Mouse (Mus musculus) neural tube, embryonic 11.5 days (tissue): ENCODE measurements at regions not wholly inside any gene's neighbourhood (a gene's known extent, or its start where the extent isn't known, plus 50 kb on each side); places are given as distances from the start of the nearest gene placed in this dataset.
"Not testable (repeated sequence)": the region's sequence is repeated elsewhere in the genome, so short reads cannot be mapped to it uniquely, and the experiment has no call there.

ENCODE experiments used
- ATAC-seq: fragments of 200-750 bp; cut with Nextera tagmentation; 2 replicates; pipeline ENCODE4 v1.8.0; 2017; ENCODE audit warnings: moderate number of reproducible peaks, mild to moderate bottlenecking, moderate TSS enrichment, moderate library complexity; ENCODE audit not compliant: insufficient read depth, low FRiP score, low TSS enrichment
- DNase-seq: peaks from one replicate; pipeline ENCODE4 v3.0.0-alpha.2; 2015; ENCODE audit warnings: low spot score
- H3K27ac ChIP-seq: fragments of 300-500 bp; sonication (generic); 2 replicates; pipeline ENCODE4 v1.5.1; 2014; ENCODE audit warnings: low read depth, mild to moderate bottlenecking, low read length
- H3K27me3 ChIP-seq: fragments of 300-500 bp; sonication (generic); 2 replicates; pipeline ENCODE4 v1.6.1; 2014; ENCODE audit warnings: mild to moderate bottlenecking, low read length, mixed read lengths; ENCODE audit not compliant: control insufficient read depth, insufficient read depth
- H3K36me3 ChIP-seq: fragments of 300-500 bp; sonication (generic); 2 replicates; pipeline ENCODE4 v1.6.1; 2014; ENCODE audit warnings: mild to moderate bottlenecking, low read length, moderate library complexity, mixed read lengths; ENCODE audit not compliant: control insufficient read depth, insufficient read depth
- H3K4me1 ChIP-seq: fragments of 300-500 bp; sonication (generic); 2 replicates; pipeline ENCODE4 v1.6.1; 2014; ENCODE audit warnings: low read length, mixed read lengths; ENCODE audit not compliant: control insufficient read depth, insufficient read depth
- H3K4me2 ChIP-seq: fragments of 300-500 bp; sonication (generic); 2 replicates; pipeline ENCODE4 v1.6.1; 2014; ENCODE audit warnings: low read depth, mild to moderate bottlenecking, moderate library complexity
- H3K4me3 ChIP-seq: fragments of 300-500 bp; sonication (generic); 2 replicates; pipeline ENCODE4 v1.5.1; 2014; ENCODE audit warnings: low read depth, low read length
- H3K9ac ChIP-seq: fragments of 300-500 bp; sonication (generic); 2 replicates; pipeline ENCODE4 v1.6.1; 2014; ENCODE audit warnings: mild to moderate bottlenecking, low read length
- H3K9me3 ChIP-seq: fragments of 300-500 bp; sonication (generic); 2 replicates; pipeline ENCODE4 v1.6.1; 2016; ENCODE audit warnings: low read length; ENCODE audit not compliant: control insufficient read depth
- WGBS: fragments of 180-500 bp; shearing (Covaris S2); extraction: QIAGEN DNeasy Blood & Tissue Kit; methylation state at CpG from one replicate; pipeline ENCODE4 v1.1.7; 2014; 5-methylcytosine and 5-hydroxymethylcytosine counted together

GRCm38 (mm10) chr14:53654669-53655068 lies 599.2 kb downstream of the Dad1 start:
- H3K9ac ChIP-seq, ATAC-seq, H3K4me1 ChIP-seq, H3K36me3 ChIP-seq, H3K27me3 ChIP-seq, H3K4me2 ChIP-seq, H3K27ac ChIP-seq, H3K9me3 ChIP-seq, H3K4me3 ChIP-seq, DNase-seq: not testable (repeated sequence)
- 88% methylated on average over 3 of the region's 3 CpGs for WGBS

GRCm38 (mm10) chr14:53651061-53651460 lies 602.8 kb downstream of the Dad1 start:
- not testable (repeated sequence) for H3K4me1 ChIP-seq, H3K4me3 ChIP-seq, H3K9ac ChIP-seq, H3K27ac ChIP-seq, H3K9me3 ChIP-seq, DNase-seq, H3K27me3 ChIP-seq, ATAC-seq, H3K4me2 ChIP-seq, H3K36me3 ChIP-seq
- WGBS: 59% methylated on average over 4 of the region's 5 CpGs

GRCm38 (mm10) chr14:53649189-53649588 lies 604.7 kb downstream of the Dad1 start:
- not testable (repeated sequence) for H3K4me3 ChIP-seq, H3K27me3 ChIP-seq, H3K27ac ChIP-seq, H3K36me3 ChIP-seq, ATAC-seq, H3K9me3 ChIP-seq, H3K4me2 ChIP-seq, H3K4me1 ChIP-seq, DNase-seq, H3K9ac ChIP-seq
- 83% methylated on average over 1 of the region's 2 CpGs for WGBS

- H3K4me2 ChIP-seq, ATAC-seq, H3K36me3 ChIP-seq, DNase-seq, H3K9ac ChIP-seq, H3K4me3 ChIP-seq, H3K9me3 ChIP-seq, H3K27ac ChIP-seq, H3K4me1 ChIP-seq, H3K27me3 ChIP-seq: not testable (repeated sequence)
- 80% methylated on average over 1 of the region's 1 CpGs for WGBS
These were observed 613.5 kb downstream of the Dad1 start for GRCm38 (mm10) chr14:53640441-53640840.

- ATAC-seq, H3K9ac ChIP-seq, H3K36me3 ChIP-seq, H3K4me1 ChIP-seq, H3K4me3 ChIP-seq, H3K4me2 ChIP-seq, H3K27me3 ChIP-seq, H3K9me3 ChIP-seq, H3K27ac ChIP-seq: not testable (repeated sequence)
- WGBS: 80% methylated on average over 1 of the region's 1 CpGs
- peak; percentile 41 for DNase-seq
These were observed 616.2 kb downstream of the Dad1 start for GRCm38 (mm10) chr14:53637664-53638063.

GRCm38 (mm10) chr14:53635206-53635605 lies 618.7 kb downstream of the Dad1 start:
- WGBS: 70% methylated on average over 7 of the region's 7 CpGs
- not testable (repeated sequence) for H3K4me2 ChIP-seq, H3K4me3 ChIP-seq, ATAC-seq, DNase-seq, H3K27ac ChIP-seq, H3K9ac ChIP-seq, H3K27me3 ChIP-seq, H3K36me3 ChIP-seq, H3K4me1 ChIP-seq, H3K9me3 ChIP-seq

- H3K4me1 ChIP-seq, H3K36me3 ChIP-seq, H3K9me3 ChIP-seq, H3K27me3 ChIP-seq, H3K9ac ChIP-seq, H3K4me3 ChIP-seq, DNase-seq, H3K27ac ChIP-seq, H3K4me2 ChIP-seq, ATAC-seq: not testable (repeated sequence)
- WGBS: 65% methylated on average over 5 of the region's 5 CpGs
These were observed 619.5 kb downstream of the Dad1 start for GRCm38 (mm10) chr14:53634320-53634979.

- H3K9me3 ChIP-seq, H3K4me3 ChIP-seq, H3K9ac ChIP-seq, H3K4me2 ChIP-seq, H3K27ac ChIP-seq, H3K4me1 ChIP-seq, H3K27me3 ChIP-seq, H3K36me3 ChIP-seq, ATAC-seq, DNase-seq: not testable (repeated sequence)
- WGBS: 63% methylated on average over 1 of the region's 1 CpGs
These were observed 620.2 kb downstream of the Dad1 start for GRCm38 (mm10) chr14:53633743-53634142.

GRCm38 (mm10) chr14:53621376-53621775 lies 632.5 kb downstream of the Dad1 start:
- not testable (repeated sequence) for H3K4me2 ChIP-seq, DNase-seq, ATAC-seq, H3K9ac ChIP-seq, H3K9me3 ChIP-seq, H3K4me1 ChIP-seq, H3K36me3 ChIP-seq, H3K4me3 ChIP-seq, H3K27ac ChIP-seq, H3K27me3 ChIP-seq
- WGBS: 62% methylated on average over 4 of the region's 4 CpGs
